Mouse (Mus musculus) limb, embryonic 14.5 days (tissue): ENCODE results near the gene Herpud1. TPM values are rescaled to one million over a fixed set of nuclear protein-coding genes. Genes with fewer than 3 reads are reported as not detected.

Experiments
- ATAC-seq: fragments of 200-750 bp; cut with Nextera tagmentation; 2 replicates; pipeline ENCODE4 v1.8.0; 2017; ENCODE audit warnings: low read depth, moderate number of reproducible peaks, moderate TSS enrichment; ENCODE audit not compliant: low FRiP score
- DNase-seq: peaks from one replicate; pipeline ENCODE4 v3.0.0-alpha.2; 2015; ENCODE audit warnings: low spot score
- H3K27ac ChIP-seq: fragments of 300-500 bp; sonication (generic); replicated peaks from 2 replicates; pipeline ENCODE4 v1.5.1; 2014; ENCODE audit warnings: low read depth, mild to moderate bottlenecking, low read length, moderate library complexity, mixed read lengths
- H3K27me3 ChIP-seq: fragments of 300-500 bp; sonication (generic); 2 replicates; pipeline ENCODE4 v1.6.1; 2014; ENCODE audit warnings: low read length, mixed read lengths; ENCODE audit not compliant: control insufficient read depth, insufficient read depth
- H3K36me3 ChIP-seq: fragments of 300-500 bp; sonication (generic); 2 replicates; pipeline ENCODE4 v1.6.1; 2014; ENCODE audit warnings: mild to moderate bottlenecking, low read length, moderate library complexity, mixed read lengths; ENCODE audit not compliant: control insufficient read depth, insufficient read depth
- H3K4me1 ChIP-seq: fragments of 300-500 bp; sonication (generic); 2 replicates; pipeline ENCODE4 v1.6.1; 2014; ENCODE audit warnings: antibody characterized with exemption, low read length, mixed read lengths; ENCODE audit not compliant: control insufficient read depth, insufficient read depth
- H3K4me2 ChIP-seq: fragments of 300-500 bp; sonication (generic); replicated peaks from 2 replicates; pipeline ENCODE4 v1.6.1; 2014; ENCODE audit warnings: low read depth, mild to moderate bottlenecking, low read length, moderate library complexity; ENCODE audit not compliant: severe bottlenecking
- H3K4me3 ChIP-seq: fragments of 300-500 bp; sonication (generic); replicated peaks from 2 replicates; pipeline ENCODE4 v1.5.1; 2014; ENCODE audit warnings: low read length
- H3K9ac ChIP-seq: fragments of 300-500 bp; sonication (generic); 2 replicates; pipeline ENCODE4 v1.6.1; 2014; ENCODE audit warnings: mild to moderate bottlenecking, low read depth, low read length, moderate library complexity; ENCODE audit not compliant: severe bottlenecking
- H3K9me3 ChIP-seq: fragments of 300-500 bp; sonication (generic); 2 replicates; pipeline ENCODE4 v1.6.1; 2016; ENCODE audit warnings: low read length; ENCODE audit not compliant: control insufficient read depth
- POLR2A ChIP-seq: fragments of 200-500 bp; IDR thresholded peaks from 2 replicates; pipeline ENCODE4 v1.8.0; 2012; ENCODE audit warnings: inconsistent platforms, mild to moderate bottlenecking, moderate library complexity, borderline replicate concordance; ENCODE audit not compliant: insufficient read depth, insufficient read length; ENCODE audit errors: extremely low read depth
- WGBS: fragments of 180-500 bp; shearing (Covaris S2); extraction: QIAGEN DNeasy Blood & Tissue Kit; methylation state at CpG from one replicate; pipeline ENCODE4 v1.1.7; 2014; 5-methylcytosine and 5-hydroxymethylcytosine counted together
- polyA plus RNA-seq, 2 experiments: library from polyadenylated mRNA; depleted of rRNA in 1 of 2; stranded (reverse) in 1 of 2; unstranded in 1 of 2; fragments of >200 nt; fragmentation: Nextera tagmentation in 1 of 2; extraction: Ambion mirVana in 1 of 2; gene quantifications; 2 replicates each; pipeline versions ENCODE4 v1.2.1 to v1.2.3; 2012 to 2014

Gene Herpud1
- polyA plus RNA-seq, 2 experiments: 72.9 to 84.1 TPM

- H3K36me3 ChIP-seq: no peaks in the 10 kb centered on the region
- WGBS: 62% methylated on average over 8 of the region's 8 CpGs
- no peaks in the 10 kb centered on the region for H3K27me3 ChIP-seq
- H3K9me3 ChIP-seq: no peaks in the 10 kb centered on the region
- DNase-seq (no peak), ATAC-seq (no peak)
- no peak overlapping the region for H3K9ac ChIP-seq
- H3K4me3 ChIP-seq: no peak overlapping the region
- H3K27ac ChIP-seq: no peak overlapping the region
- no peaks in the 10 kb centered on the region for H3K4me1 ChIP-seq
- TF ChIP-seq POLR2A: no peak
- H3K4me2 ChIP-seq: no peak overlapping the region
Observed at GRCm38 (mm10) chr8:94408443-94409080, 22.3 kb downstream of the Herpud1 start.

- Histone ChIP-seq H3K4me3 (no peak overlapping the region), H3K4me1 (no peaks in the 10 kb centered on the region), H3K9me3 (no peaks in the 10 kb centered on the region), H3K4me2 (no peak overlapping the region), H3K9ac (no peak overlapping the region), H3K27ac (no peak overlapping the region), H3K27me3 (no peaks in the 10 kb centered on the region), H3K36me3 (no peaks in the 10 kb centered on the region)
- WGBS: 91% methylated on average over 7 of the region's 7 CpGs
- DNase-seq (no peak), ATAC-seq (no peak)
- no peak for TF ChIP-seq POLR2A
Observed at GRCm38 (mm10) chr8:94409523-94409922, 23.3 kb downstream of the Herpud1 start.

GRCm38 (mm10) chr8:94412518-94412917 is 26.3 kb downstream of the Herpud1 start:
- DNase-seq: no peak
- no peak overlapping the region for H3K27ac ChIP-seq
- no peaks in the 10 kb centered on the region for H3K27me3 ChIP-seq
- no peak for ATAC-seq
- TF ChIP-seq POLR2A: no peak
- 84% methylated on average over 6 of the region's 6 CpGs for WGBS
- no peaks in the 10 kb centered on the region for H3K4me1 ChIP-seq
- H3K9me3 ChIP-seq: no peaks in the 10 kb centered on the region
- H3K9ac ChIP-seq: no peak overlapping the region
- H3K36me3 ChIP-seq: no peaks in the 10 kb centered on the region
- H3K4me2 ChIP-seq: no peak overlapping the region
- no peak overlapping the region for H3K4me3 ChIP-seq

GRCm38 (mm10) chr8:94413509-94413908 is 27.3 kb downstream of the Herpud1 start:
- Histone ChIP-seq H3K4me2 (no peak overlapping the region), H3K27ac (no peak overlapping the region), H3K9ac (no peak overlapping the region), H3K4me3 (no peak overlapping the region), H3K9me3 (no peaks in the 10 kb centered on the region), H3K36me3 (no peaks in the 10 kb centered on the region), H3K27me3 (no peaks in the 10 kb centered on the region), H3K4me1 (no peaks in the 10 kb centered on the region)
- no peak for DNase-seq
- ATAC-seq: no peak
- 86% methylated on average over 6 of the region's 6 CpGs for WGBS
- TF ChIP-seq POLR2A: no peak

GRCm38 (mm10) chr8:94415218-94415617 is 29.0 kb downstream of the Herpud1 start:
- no peaks in the 10 kb centered on the region for H3K27me3 ChIP-seq
- 49% methylated on average over 2 of the region's 2 CpGs for WGBS
- H3K4me1 ChIP-seq: no peaks in the 10 kb centered on the region
- H3K4me2 ChIP-seq: no peak overlapping the region
- H3K4me3 ChIP-seq: no peak overlapping the region
- TF ChIP-seq POLR2A: no peak
- no peaks in the 10 kb centered on the region for H3K9me3 ChIP-seq
- no peak for ATAC-seq
- H3K9ac ChIP-seq: no peak overlapping the region
- no peak for DNase-seq
- no peaks in the 10 kb centered on the region for H3K36me3 ChIP-seq
- H3K27ac ChIP-seq: no peak overlapping the region
